Mouse (Mus musculus): ENCODE results near the gene Mccc1. TPM values are rescaled to one million over a fixed set of nuclear protein-coding genes. Genes with fewer than 3 reads are reported as not detected.

Mccc1 gene
- polyA plus RNA-seq, 2 experiments, result 23.6 to 29.3 TPM

DNA sequence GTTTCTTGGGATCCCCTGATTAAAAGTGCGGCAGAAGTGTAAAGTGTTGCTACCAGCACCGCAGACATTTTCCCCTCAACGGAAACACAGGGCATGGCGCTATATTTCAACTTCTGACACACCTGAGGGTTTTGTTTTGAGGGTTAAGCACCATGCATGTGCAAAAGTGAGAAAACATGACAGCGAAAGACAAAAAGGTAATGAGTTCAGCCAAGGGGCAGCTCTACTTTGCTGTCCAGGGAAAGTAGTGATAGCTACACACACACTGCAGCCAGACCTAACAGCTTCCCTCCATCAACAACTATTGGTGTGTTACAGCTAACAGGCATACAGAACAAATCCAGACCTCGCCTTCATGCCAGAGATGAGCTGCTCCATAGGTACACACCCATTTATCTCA is 46.7 kb downstream of the Mccc1 start:
- 86% methylated on average over 6 of the region's 6 CpGs for WGBS
- DNase-seq (ENCODE audit: low spot score) (no peak), ATAC-seq (ENCODE audit: low FRiP score, low read depth) (no peak)
- 0 out of 2 replicates have a peak, but pooled peaks cover 5% of the 10 kb centered on the region for H3K4me1 ChIP-seq (ENCODE audit: control insufficient read depth, insufficient read depth, low read length)
- H3K27me3 ChIP-seq (ENCODE audit: control insufficient read depth, insufficient read depth, low read length), result no peaks in the 10 kb centered on the region
- no peak overlapping the region for H3K9ac ChIP-seq (ENCODE audit: low read depth, low read length, severe bottlenecking)
- TF ChIP-seq POLR2A (IDR thresholded peaks at IDR 0.05; ENCODE audit: borderline replicate concordance, extremely low read depth, insufficient read depth, insufficient read length), result no peak
- H3K9me3 ChIP-seq (ENCODE audit: control insufficient read depth, low read length), result no peaks in the 10 kb centered on the region
- no peak overlapping the region for H3K4me2 ChIP-seq (replicated peaks; ENCODE audit: low read depth, low read length, severe bottlenecking)
- 0 out of 2 replicates have a peak, but pooled peaks cover 5% of the 10 kb centered on the region for H3K36me3 ChIP-seq (ENCODE audit: control insufficient read depth, insufficient read depth, low read length)
- H3K4me3 ChIP-seq (replicated peaks; ENCODE audit: low read length), result no peak overlapping the region
- no peak overlapping the region for H3K27ac ChIP-seq (replicated peaks; ENCODE audit: low read depth, low read length)

DNA sequence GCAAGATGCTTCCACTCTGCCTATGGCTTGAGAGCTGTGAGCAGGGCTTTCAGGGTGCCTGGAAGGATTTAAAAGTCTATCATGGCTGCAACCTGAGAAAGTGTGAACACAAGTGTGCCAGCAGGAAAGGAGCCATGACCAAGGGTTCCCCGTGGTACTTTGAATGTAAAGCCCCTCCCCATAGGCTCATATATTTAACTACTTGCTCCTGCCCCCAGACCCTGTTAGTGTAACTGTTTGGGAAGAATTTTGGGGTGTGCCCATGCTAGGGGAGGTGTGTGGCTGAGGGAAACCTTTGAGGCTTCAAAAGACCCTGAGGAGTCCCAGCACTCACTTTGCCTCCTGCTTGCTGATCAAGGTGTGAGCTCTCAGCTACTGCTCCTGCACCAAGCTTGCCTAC is 47.3 kb downstream of the Mccc1 start:
- no peak for TF ChIP-seq POLR2A (IDR thresholded peaks at IDR 0.05; ENCODE audit: borderline replicate concordance, extremely low read depth, insufficient read depth, insufficient read length)
- H3K4me2 ChIP-seq (replicated peaks; ENCODE audit: low read depth, low read length, severe bottlenecking), result no peak overlapping the region
- H3K4me1 ChIP-seq (ENCODE audit: control insufficient read depth, insufficient read depth, low read length), result 0 out of 2 replicates have a peak, but pooled peaks cover 5% of the 10 kb centered on the region
- DNase-seq (ENCODE audit: low spot score) (no peak), ATAC-seq (ENCODE audit: low FRiP score, low read depth) (no peak)
- no peaks in the 10 kb centered on the region for H3K9me3 ChIP-seq (ENCODE audit: control insufficient read depth, low read length)
- H3K27me3 ChIP-seq (ENCODE audit: control insufficient read depth, insufficient read depth, low read length), result no peaks in the 10 kb centered on the region
- H3K4me3 ChIP-seq (replicated peaks; ENCODE audit: low read length), result no peak overlapping the region
- H3K36me3 ChIP-seq (ENCODE audit: control insufficient read depth, insufficient read depth, low read length), result no peaks in the 10 kb centered on the region
- no peak overlapping the region for H3K27ac ChIP-seq (replicated peaks; ENCODE audit: low read depth, low read length)
- H3K9ac ChIP-seq (ENCODE audit: low read depth, low read length, severe bottlenecking), result no peak overlapping the region
- WGBS, result 23% methylated on average over 1 of the region's 1 CpGs

GRCm38 (mm10) chr3:35948197-35948596 is 52.3 kb downstream of the Mccc1 start:
- WGBS, result 87% methylated on average over 7 of the region's 7 CpGs
- no peak for DNase-seq (ENCODE audit: low spot score)
- no peaks in the 10 kb centered on the region for H3K27me3 ChIP-seq (ENCODE audit: control insufficient read depth, insufficient read depth, low read length)

DNA sequence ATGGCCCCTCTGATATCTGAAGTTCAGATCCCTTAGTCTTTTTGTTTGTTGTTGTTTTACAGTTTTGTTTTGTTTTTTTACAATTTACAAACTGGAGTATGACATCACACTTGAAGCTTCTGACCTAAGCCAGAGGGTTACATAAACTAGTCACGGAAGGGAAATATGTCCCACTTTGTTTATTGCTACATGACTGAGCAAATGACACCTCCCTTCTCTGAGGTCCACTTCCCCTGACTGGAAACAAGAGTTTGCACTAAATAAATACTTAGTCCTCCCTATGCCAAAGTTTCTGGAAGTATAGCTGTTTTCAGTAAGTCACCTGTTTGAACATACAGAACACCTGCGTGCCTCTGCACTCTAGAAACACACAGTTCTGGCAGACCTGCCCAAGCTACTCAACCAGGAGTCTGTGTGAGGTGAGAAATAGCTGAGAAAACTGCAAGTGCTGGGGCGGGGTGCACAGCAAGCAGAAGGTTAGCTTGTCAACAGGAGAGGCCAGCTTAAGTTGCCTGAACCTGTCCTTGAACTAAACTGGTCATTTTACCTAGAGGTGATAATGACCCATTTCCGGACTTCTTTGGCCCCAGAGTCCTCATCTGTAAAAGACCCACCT is 59.9 kb downstream of the Mccc1 start:
- H3K4me3 ChIP-seq (replicated peaks; ENCODE audit: low read length), result no peak overlapping the region
- no peak for ATAC-seq (ENCODE audit: low FRiP score, low read depth)
- no peak for TF ChIP-seq POLR2A (IDR thresholded peaks at IDR 0.05; ENCODE audit: borderline replicate concordance, extremely low read depth, insufficient read depth, insufficient read length)
- H3K27ac ChIP-seq (replicated peaks; ENCODE audit: low read depth, low read length), result no peak overlapping the region
- H3K4me1 ChIP-seq (ENCODE audit: control insufficient read depth, insufficient read depth, low read length), result no peaks in the 10 kb centered on the region
- peaks cover 6% of the 10 kb centered on the region; the same call in 1 of the 2 replicates for H3K36me3 ChIP-seq (ENCODE audit: control insufficient read depth, insufficient read depth, low read length)
- H3K9me3 ChIP-seq (ENCODE audit: control insufficient read depth, low read length), result no peaks in the 10 kb centered on the region
- no peaks in the 10 kb centered on the region for H3K27me3 ChIP-seq (ENCODE audit: control insufficient read depth, insufficient read depth, low read length)
- H3K4me2 ChIP-seq (replicated peaks; ENCODE audit: low read depth, low read length, severe bottlenecking), result no peak overlapping the region
- no peak overlapping the region for H3K9ac ChIP-seq (ENCODE audit: low read depth, low read length, severe bottlenecking)
- no peak for DNase-seq (ENCODE audit: low spot score)
- 92% methylated on average over 4 of the region's 4 CpGs for WGBS

More at GRCm38 (mm10) chr3:35948197-35948596, 52.3 kb downstream of the Mccc1 start:
- Histone ChIP-seq H3K4me1 (ENCODE audit: control insufficient read depth, insufficient read depth, low read length) (0 out of 2 replicates have a peak, but pooled peaks cover 3% of the 10 kb centered on the region), H3K27ac (replicated peaks; ENCODE audit: low read depth, low read length) (no peak overlapping the region), H3K4me2 (replicated peaks; ENCODE audit: low read depth, low read length, severe bottlenecking) (no peak overlapping the region), H3K9me3 (ENCODE audit: control insufficient read depth, low read length) (no peaks in the 10 kb centered on the region), H3K36me3 (ENCODE audit: control insufficient read depth, insufficient read depth, low read length) (no peaks in the 10 kb centered on the region), H3K4me3 (replicated peaks; ENCODE audit: low read length) (no peak overlapping the region), H3K9ac (ENCODE audit: low read depth, low read length, severe bottlenecking) (no peak overlapping the region)
- ATAC-seq (ENCODE audit: low FRiP score, low read depth), result no peak
- no peak for TF ChIP-seq POLR2A (IDR thresholded peaks at IDR 0.05; ENCODE audit: borderline replicate concordance, extremely low read depth, insufficient read depth, insufficient read length)

DNA sequence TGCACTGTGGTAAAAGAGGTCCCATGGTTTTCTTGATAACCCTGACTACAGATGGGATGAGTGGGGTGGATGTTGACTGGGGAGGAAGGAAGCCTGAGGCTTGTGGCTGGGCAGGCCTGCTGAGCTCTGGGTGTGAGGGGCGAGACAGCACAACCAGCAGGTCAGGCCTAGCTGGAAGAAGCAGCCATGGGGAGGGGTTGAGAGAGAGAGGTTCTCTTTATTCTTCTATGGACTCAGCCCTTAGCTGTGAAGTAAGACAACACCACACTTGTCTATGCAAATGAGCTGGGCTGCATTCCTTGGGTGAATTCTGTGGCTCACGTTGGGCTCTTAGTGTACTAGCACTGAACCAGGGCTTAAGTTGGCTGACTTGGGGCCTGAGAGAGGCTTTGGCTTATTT is 60.4 kb downstream of the Mccc1 start:
- ATAC-seq (ENCODE audit: low FRiP score, low read depth) (no peak), DNase-seq (ENCODE audit: low spot score) (no peak)
- 48% methylated on average over 2 of the region's 2 CpGs for WGBS
- no peaks in the 10 kb centered on the region for H3K4me1 ChIP-seq (ENCODE audit: control insufficient read depth, insufficient read depth, low read length)
- H3K36me3 ChIP-seq (ENCODE audit: control insufficient read depth, insufficient read depth, low read length), result peaks cover 7% of the 10 kb centered on the region; the same call in 1 of the 2 replicates
- no peak for TF ChIP-seq POLR2A (IDR thresholded peaks at IDR 0.05; ENCODE audit: borderline replicate concordance, extremely low read depth, insufficient read depth, insufficient read length)
- H3K4me3 ChIP-seq (replicated peaks; ENCODE audit: low read length), result no peak overlapping the region
- H3K27me3 ChIP-seq (ENCODE audit: control insufficient read depth, insufficient read depth, low read length), result no peaks in the 10 kb centered on the region
- H3K4me2 ChIP-seq (replicated peaks; ENCODE audit: low read depth, low read length, severe bottlenecking), result no peak overlapping the region
- H3K27ac ChIP-seq (replicated peaks; ENCODE audit: low read depth, low read length), result no peak overlapping the region
- no peak overlapping the region for H3K9ac ChIP-seq (ENCODE audit: low read depth, low read length, severe bottlenecking)
- H3K9me3 ChIP-seq (ENCODE audit: control insufficient read depth, low read length), result no peaks in the 10 kb centered on the region
